Mouse (Mus musculus) common myeloid progenitor, adult 5-6 weeks (primary cell): ENCODE results near the gene Agbl4. TPM values are rescaled to one million over a fixed set of nuclear protein-coding genes. Genes with fewer than 3 reads are reported as not detected.

ENCODE experiments used
- ATAC-seq: replicated peaks from 2 replicates; pipeline ENCODE4 v1.8.0; 2016; ENCODE audit warnings: low read depth, mild to moderate bottlenecking, moderate TSS enrichment, inconsistent platforms; ENCODE audit not compliant: poor library complexity, severe bottlenecking
- total RNA-seq: library from RNA; stranded (forward); fragments of 200-1000, 187-1606 nt; gene quantifications from 2 replicates; pipeline ENCODE4 v1.2.3, GENCODE M21; 2017

The Agbl4 gene
- total RNA-seq, 1 experiment from 2014 or later = not detected

GRCm38 (mm10) chr4:111522974-111523373, 1125.5 kb downstream of the Agbl4 start:
- no peak for ATAC-seq

- no peak for ATAC-seq
Observed at GRCm38 (mm10) chr4:111528961-111529360, 1131.5 kb downstream of the Agbl4 start.

- no peak for ATAC-seq
Observed at GRCm38 (mm10) chr4:111529996-111530395, 1132.5 kb downstream of the Agbl4 start.

- no peak for ATAC-seq
Observed at GRCm38 (mm10) chr4:111530537-111530936, 1133.1 kb downstream of the Agbl4 start.

GRCm38 (mm10) chr4:111544684-111545083, 1147.2 kb downstream of the Agbl4 start:
- no peak for ATAC-seq

- no peak for ATAC-seq
Observed at GRCm38 (mm10) chr4:111546009-111546408, 1148.5 kb downstream of the Agbl4 start.

- ATAC-seq = no peak
Observed at GRCm38 (mm10) chr4:111555426-111555825, 1158.0 kb downstream of the Agbl4 start.

- ATAC-seq = no peak
Observed at GRCm38 (mm10) chr4:111577087-111577773, 1179.8 kb downstream of the Agbl4 start.

- ATAC-seq = no peak
Observed at GRCm38 (mm10) chr4:111579115-111579862, 1181.8 kb downstream of the Agbl4 start.

GRCm38 (mm10) chr4:111579863-111580224, 1182.4 kb downstream of the Agbl4 start:
- no peak for ATAC-seq

GRCm38 (mm10) chr4:111580239-111580638, 1182.8 kb downstream of the Agbl4 start:
- ATAC-seq = no peak

- ATAC-seq = no peak
Observed at GRCm38 (mm10) chr4:111583562-111584237, 1186.2 kb downstream of the Agbl4 start.

GRCm38 (mm10) chr4:111584286-111584685, 1186.8 kb downstream of the Agbl4 start:
- ATAC-seq = no peak

GRCm38 (mm10) chr4:111588211-111588610, 1190.8 kb downstream of the Agbl4 start:
- no peak for ATAC-seq

GRCm38 (mm10) chr4:111589467-111590170, 1192.2 kb downstream of the Agbl4 start:
- no peak for ATAC-seq

GRCm38 (mm10) chr4:111594655-111595295, 1197.3 kb downstream of the Agbl4 start:
- ATAC-seq = no peak

- ATAC-seq = no peak
Observed at GRCm38 (mm10) chr4:111597249-111597661, 1199.8 kb downstream of the Agbl4 start.

- ATAC-seq = no peak
Observed at GRCm38 (mm10) chr4:111597986-111598385, 1200.5 kb downstream of the Agbl4 start.

- no peak for ATAC-seq
Observed at GRCm38 (mm10) chr4:111603194-111603593, 1205.7 kb downstream of the Agbl4 start.
